Mouse (Mus musculus): ENCODE measurements around the gene Gm10681.
"Not testable (repeated sequence)": the region's sequence is repeated elsewhere in the genome, so short reads cannot be mapped to it uniquely, and the experiment has no call there.

Gene Gm10681

DNA sequence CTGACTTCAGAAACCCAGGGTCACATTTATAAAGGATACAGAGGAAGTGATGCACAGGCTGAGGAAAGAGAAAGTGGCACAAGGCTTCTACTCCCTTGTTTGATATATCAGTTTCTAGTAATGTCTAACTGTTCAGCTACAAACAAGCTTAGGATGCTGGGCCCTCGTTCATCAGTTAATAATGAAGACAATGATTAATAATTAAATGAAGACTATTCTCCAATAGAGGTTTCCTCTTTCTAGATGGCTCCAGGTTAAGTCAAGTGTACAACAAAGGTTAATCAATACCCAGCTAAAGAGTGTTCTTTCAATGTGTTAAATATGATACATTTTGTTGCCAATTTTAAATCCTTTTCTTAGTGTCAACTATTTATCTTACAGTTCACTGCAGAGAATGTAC lies 78.2 kb downstream of the Gm10681 start, which contains the start of gene Hsd3b4:
Gene Hsd3b4, minus strand, starts transcription at position 101 of the 400 bp plus-strand sequence.
- not testable (repeated sequence) for DNase-seq (ENCODE audit: low spot score in 2 of 2)

- not testable (repeated sequence) for DNase-seq (ENCODE audit: low spot score in 2 of 2)
These were observed 81.4 kb downstream of the Gm10681 start for GRCm38 (mm10) chr3:98507229-98507628.
